Mouse (Mus musculus): ENCODE results near the gene Irf7.
"Not testable (repeated sequence)": the region's sequence is repeated elsewhere in the genome, so short reads cannot be mapped to it uniquely, and the experiment has no call there.

Gene Irf7

DNA sequence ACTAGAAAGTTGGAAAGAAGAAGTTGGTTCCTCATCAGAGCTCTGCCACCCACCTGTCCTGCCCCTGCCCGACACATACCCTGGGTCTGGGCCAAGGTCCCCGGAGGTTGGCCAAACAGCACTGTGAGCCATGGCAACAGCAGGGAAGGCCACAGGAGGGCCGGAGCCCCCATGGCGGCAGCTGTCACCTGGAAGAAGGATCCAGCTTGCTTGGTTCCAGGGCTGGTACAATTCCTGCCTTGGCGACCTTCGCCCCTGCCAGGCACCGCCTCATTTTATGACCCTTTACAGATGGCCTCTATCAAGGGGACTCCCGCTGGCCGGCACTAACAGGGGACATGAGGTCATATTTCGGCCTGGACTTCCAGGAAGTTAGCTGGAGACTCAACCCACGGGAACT lies 10.3 kb upstream of the Irf7 start, which contains the start of gene Cdhr5:
Cdhr5 (minus strand) TSS at position 241 of the 400 bp plus-strand sequence.
- in situ Hi-C loops (cut with MboI, MseI), result no loop called here

DNA sequence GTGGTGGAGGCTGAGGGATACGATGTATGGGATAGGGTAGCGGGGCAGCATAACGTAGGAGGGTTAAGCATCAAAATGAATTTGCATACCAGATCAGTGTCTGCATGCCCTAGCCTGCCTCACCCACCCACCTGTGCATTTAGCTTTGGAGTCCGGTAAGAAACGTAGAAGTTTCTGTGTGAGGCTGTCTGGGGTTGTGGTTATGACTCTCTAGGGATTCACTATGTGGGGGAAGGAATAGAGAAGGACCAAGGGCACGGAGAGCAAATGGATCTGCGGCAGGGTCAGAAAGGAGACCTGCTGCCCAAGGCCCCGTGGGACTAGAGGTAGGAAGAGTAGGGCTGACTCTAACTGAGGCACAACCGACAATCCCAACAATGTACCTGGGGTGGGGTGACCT lies 9.1 kb upstream of the Irf7 start:
- in situ Hi-C loops (cut with MboI, MseI), result no loop called here

DNA sequence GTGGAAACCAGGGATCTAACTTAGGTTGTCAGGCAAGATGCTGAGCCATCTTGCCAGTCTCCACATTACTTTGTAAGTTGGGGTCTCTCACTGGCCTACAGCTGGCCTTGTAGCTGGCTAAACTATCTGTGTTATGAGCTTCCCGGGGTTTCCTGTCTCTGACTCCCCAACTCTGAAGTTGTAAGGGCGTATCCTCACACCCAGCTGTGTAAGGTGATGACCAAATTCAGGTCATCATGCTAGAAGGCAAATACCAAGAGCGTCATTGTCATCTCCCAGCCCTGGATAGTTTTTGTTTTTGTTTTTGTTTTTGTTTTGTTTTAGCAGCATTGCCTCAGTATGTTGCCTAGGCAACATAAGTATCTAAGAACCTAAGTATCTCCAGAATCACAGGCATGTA lies 4.3 kb upstream of the Irf7 start:
- in situ Hi-C loops (cut with MboI, MseI), result no loop called here

GRCm38 (mm10) chr7:141269273-141269545 lies 2.9 kb upstream of the Irf7 start:
- in situ Hi-C loops (cut with MboI, MseI), result no loop called here

- in situ Hi-C loops (cut with MboI, MseI), result no loop called here
These were observed 2.4 kb upstream of the Irf7 start for GRCm38 (mm10) chr7:141268466-141269272.

- in situ Hi-C loops (cut with MboI, MseI), result no loop called here
These were observed 906 bp downstream of the Irf7 start for GRCm38 (mm10) chr7:141265411-141265738.

GRCm38 (mm10) chr7:141264761-141265410 lies 1.4 kb downstream of the Irf7 start:
- in situ Hi-C loops (cut with MboI, MseI), result no loop called here

DNA sequence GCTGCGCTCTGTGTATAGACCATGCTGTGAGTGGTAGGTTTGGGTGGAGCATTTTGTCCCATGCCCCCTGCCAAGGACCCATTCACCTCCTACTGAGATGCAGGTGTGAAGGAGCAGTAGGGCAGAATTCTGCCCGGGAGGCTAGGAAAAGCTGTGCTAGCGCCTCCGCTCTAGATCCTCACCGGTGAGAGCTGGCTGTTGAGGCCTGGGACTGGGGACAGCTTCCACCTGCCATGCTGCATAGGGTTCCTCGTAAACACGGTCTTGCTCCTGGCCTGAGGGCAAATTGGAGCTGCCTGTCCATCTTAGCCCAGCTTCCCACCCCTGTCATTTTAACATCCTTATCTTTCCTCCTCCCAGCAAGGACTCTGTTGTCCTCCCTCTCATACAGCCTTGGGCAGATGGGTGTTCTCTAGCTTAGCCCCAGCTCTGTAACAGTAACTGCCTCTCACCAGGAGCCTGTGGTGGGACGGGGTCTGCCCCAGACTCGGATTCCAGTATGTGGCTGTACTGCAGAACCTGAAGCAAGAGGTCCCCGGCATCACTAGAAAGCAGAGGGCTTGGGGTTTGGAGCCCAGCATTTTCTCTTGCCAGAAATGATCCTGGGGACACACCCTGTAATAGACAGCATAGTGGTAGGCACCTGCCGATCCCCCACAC lies 2.1 kb downstream of the Irf7 start:
- in situ Hi-C loops (cut with MboI, MseI), result no loop called here

DNA sequence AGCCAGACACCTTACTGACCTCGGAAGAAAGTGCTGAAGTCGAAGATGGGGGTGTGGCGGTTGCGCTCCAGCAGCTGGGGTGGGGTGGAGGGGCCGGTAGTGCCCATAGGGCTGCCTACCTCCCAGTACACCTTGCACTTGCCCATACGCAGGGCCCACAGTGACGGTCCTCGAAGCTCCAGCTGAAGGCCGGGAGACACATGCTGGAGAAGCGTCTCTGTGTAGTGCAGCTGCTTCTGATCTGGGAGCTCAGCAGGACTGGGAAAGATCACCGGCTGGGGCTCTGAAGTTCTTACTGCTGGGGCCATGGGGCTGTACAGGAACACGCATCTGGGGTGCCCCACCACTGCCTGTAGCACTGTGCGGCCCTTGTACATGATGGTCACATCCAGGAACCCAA lies 2.6 kb downstream of the Irf7 start:
- in situ Hi-C loops (cut with MboI, MseI), result no loop called here

GRCm38 (mm10) chr7:141261480-141261879 lies 4.8 kb downstream of the Irf7 start:
- in situ Hi-C loops (cut with MboI, MseI), result no loop called here

DNA sequence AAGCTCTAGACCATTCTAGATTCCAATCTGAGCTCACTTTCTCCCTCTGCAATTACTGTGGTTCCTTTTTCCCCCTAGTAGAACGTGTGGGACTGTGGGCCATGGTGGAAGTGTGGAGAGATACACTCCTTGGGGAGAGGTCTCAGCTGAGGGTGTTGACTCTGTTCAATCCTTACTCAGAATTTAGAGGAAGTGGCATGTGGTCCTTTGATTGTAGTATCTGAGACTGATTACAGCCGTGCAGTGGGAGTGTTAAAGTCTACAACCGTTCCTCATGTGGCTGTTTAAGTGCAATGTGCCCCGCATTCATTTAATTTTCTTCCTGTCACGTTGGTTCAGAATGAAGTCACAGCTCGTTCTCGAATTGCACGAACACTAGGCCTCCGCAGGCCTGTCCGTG lies 10.1 kb downstream of the Irf7 start:
- in situ Hi-C loops (cut with MboI, MseI), result no loop called here

- in situ Hi-C loops (cut with MboI, MseI), result not testable (repeated sequence)
These were observed 15.8 kb downstream of the Irf7 start for GRCm38 (mm10) chr7:141250486-141250885.

GRCm38 (mm10) chr7:141231551-141231950 lies 34.7 kb downstream of the Irf7 start:
- in situ Hi-C loops (cut with MboI, MseI), result no loop called here

- in situ Hi-C loops (cut with MboI, MseI), result no loop called here
These were observed 35.2 kb downstream of the Irf7 start for GRCm38 (mm10) chr7:141231111-141231510.

- in situ Hi-C loops (cut with MboI, MseI), result no loop called here
These were observed 35.7 kb downstream of the Irf7 start for GRCm38 (mm10) chr7:141230570-141230969.

DNA sequence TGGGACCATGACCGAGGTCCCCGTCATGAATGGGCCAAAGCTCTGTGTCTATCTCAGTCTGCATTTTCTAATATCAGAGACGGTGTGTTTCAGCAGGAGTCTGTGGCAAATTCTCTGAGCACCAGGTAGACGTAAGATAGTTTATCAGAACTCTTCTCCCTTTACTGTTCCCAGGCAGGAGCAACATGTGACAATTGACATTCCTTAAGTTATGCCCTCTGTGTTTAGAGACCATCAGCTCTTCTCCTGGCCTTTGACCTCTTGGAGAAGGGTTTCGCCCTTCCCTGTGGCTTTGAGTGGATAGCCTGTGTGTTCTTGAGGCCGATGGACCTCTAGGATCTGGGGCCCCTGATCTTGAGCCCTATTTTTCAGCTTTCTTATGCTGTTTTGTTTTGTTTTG lies 36.6 kb downstream of the Irf7 start:
- in situ Hi-C loops (cut with MboI, MseI), result no loop called here

GRCm38 (mm10) chr7:141228279-141229067 lies 37.8 kb downstream of the Irf7 start, which contains the start of gene Phrf1:
Phrf1 (plus strand) TSS chr7:141228784.
- in situ Hi-C loops (cut with MboI, MseI), result no loop called here

GRCm38 (mm10) chr7:141227796-141228195 lies 38.5 kb downstream of the Irf7 start:
- in situ Hi-C loops (cut with MboI, MseI), result no loop called here

- in situ Hi-C loops (cut with MboI, MseI), result no loop called here
These were observed 39.7 kb downstream of the Irf7 start for GRCm38 (mm10) chr7:141226535-141226934.

DNA sequence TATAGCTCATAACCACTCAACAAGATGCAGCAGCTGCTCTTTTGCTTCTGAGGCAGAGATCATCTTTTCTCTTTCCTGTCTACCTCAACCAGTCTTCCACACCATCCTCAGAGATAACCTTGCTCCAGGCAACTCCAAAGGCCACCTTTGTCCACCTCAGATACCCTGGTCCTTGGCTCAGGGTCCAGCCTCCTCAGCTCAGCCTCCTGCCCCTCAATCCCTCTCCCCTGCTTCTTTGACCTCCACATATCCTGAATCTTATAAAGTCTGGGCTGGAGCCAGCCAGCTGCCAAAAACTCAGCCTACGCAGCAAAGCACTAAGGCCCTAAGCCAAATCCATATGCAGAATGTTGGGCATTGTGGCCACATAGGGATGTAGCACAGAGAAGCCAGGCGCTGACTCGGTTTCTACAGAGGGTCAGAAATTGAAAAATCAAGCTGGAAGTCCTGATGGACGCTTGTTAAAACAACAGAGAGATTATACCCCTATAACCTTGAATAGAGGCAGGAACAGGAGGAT lies 43.5 kb downstream of the Irf7 start:
- in situ Hi-C loops (cut with MboI, MseI), result no loop called here

- in situ Hi-C loops (cut with MboI, MseI), result no loop called here
These were observed 44.2 kb downstream of the Irf7 start for GRCm38 (mm10) chr7:141222126-141222467.
